Mouse (Mus musculus) small intestine, adult 2 months (tissue): ENCODE data around the gene Angptl2. TPM values are rescaled to one million over a fixed set of nuclear protein-coding genes. Genes with fewer than 3 reads are reported as not detected.

Experiments
- H3K27ac ChIP-seq: fragments of 200-500 bp; 2 replicates; pipeline ENCODE4 v1.5.1; 2012; ENCODE audit warnings: low read depth, low read length, control low read depth, inconsistent platforms; ENCODE audit not compliant: insufficient read depth
- H3K27me3 ChIP-seq: fragments of 200-500 bp; 2 replicates; pipeline ENCODE4 v1.6.1; 2012; ENCODE audit warnings: mild to moderate bottlenecking, moderate library complexity, low read length, inconsistent platforms; ENCODE audit not compliant: control insufficient read depth, insufficient read depth
- H3K36me3 ChIP-seq: fragments of 200-500 bp; 2 replicates; pipeline ENCODE4 v1.6.1; 2012; ENCODE audit warnings: mild to moderate bottlenecking, low read length, control low read depth, inconsistent platforms; ENCODE audit not compliant: control insufficient read depth, insufficient read depth
- H3K4me1 ChIP-seq: fragments of 200-500 bp; 2 replicates; pipeline ENCODE4 v1.6.1; 2012; ENCODE audit warnings: low read length, inconsistent platforms, mixed read lengths; ENCODE audit not compliant: control insufficient read depth, insufficient read depth, insufficient read length
- H3K4me3 ChIP-seq: fragments of 200-500 bp; 2 replicates; pipeline ENCODE4 v1.5.1; 2012; ENCODE audit warnings: low read depth, mild to moderate bottlenecking, control low read depth, inconsistent platforms, low read length, moderate library complexity
- CTCF ChIP-seq: fragments of 200-500 bp; IDR thresholded peaks from 2 replicates; pipeline ENCODE4 v1.5.1; 2012; ENCODE audit warnings: low read depth, mild to moderate bottlenecking, control low read depth, inconsistent platforms, low read length, moderate library complexity, mixed read lengths; ENCODE audit not compliant: insufficient replicate concordance, insufficient read length; ENCODE audit errors: extremely low read depth
- POLR2A ChIP-seq: fragments of 200-500 bp; IDR thresholded peaks from 2 replicates; pipeline ENCODE4 v1.6.1; 2012; ENCODE audit warnings: low read depth, mild to moderate bottlenecking, control low read depth, inconsistent platforms, low read length, moderate library complexity
- WGBS: fragments of 180-500 bp; shearing (Covaris S2); methylation state at CpG from one replicate; pipeline ENCODE4 v1.1.7; 2018; 5-methylcytosine and 5-hydroxymethylcytosine counted together
- polyA plus RNA-seq: library from polyadenylated mRNA; depleted of rRNA; stranded (reverse); fragments of >200 nt; gene quantifications from 2 replicates; pipeline ENCODE4 v1.2.3, GENCODE M21; 2012; rRNA removed

Angptl2 gene
- polyA plus RNA-seq = 18.9 and 20.7 TPM in 2 replicates

DNA sequence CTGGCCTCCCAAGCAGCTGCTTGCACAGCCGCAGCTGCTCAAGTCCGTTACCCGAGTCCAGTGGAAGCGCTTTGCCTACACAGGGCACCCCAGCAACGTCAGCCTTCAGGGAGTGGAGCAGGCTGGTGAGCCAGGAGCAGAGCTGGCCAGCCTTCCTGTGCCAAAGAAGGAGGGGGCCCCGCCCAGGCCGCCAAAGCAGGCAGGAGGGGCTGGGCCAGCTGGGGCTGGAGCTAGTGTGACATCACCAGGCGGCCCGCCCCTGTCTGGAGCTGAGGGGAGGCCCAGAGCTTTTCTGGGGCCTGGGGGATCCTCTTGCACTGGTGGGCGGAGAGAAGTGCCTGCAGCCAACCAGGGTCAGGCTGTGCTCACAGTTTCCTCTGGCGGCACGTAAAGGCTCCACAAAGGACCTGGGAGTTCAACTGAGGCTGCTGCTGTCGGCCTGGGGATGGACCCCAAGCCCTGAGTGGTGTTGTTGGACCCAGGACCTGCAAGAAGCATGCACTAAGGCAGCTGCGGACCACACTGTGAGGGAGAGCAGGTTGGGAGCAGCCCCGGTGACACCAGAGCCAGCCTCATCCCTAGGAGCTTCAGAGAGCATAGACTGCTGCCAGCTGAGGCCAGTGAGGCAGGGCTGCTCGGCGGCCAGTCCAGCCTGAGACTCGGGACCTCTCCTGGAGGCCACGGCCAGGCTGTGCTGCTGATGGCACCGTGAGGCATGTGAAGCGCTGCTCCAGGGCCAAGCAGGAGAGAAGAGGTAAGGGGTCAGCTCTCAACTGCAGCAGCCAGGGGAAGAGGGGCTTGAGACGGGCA is at the start of gene Angptl2:
Gene Angptl2, plus strand, starts transcription at position 370 of the 810 bp plus-strand sequence.
- peak; percentile 37; the same call in 1 of the 2 replicates for TF ChIP-seq POLR2A
- no peak for TF ChIP-seq CTCF
- Histone ChIP-seq H3K27me3 (no peaks in the 10 kb centered on the region), H3K36me3 (no peaks in the 10 kb centered on the region), H3K27ac (peak within 1 kb of the TSS; percentile 50), H3K4me3 (peak within 1 kb of the TSS; percentile 59), H3K4me1 (no peaks in the 10 kb centered on the region)
- WGBS = 19% methylated on average over 22 of the region's 22 CpGs

DNA sequence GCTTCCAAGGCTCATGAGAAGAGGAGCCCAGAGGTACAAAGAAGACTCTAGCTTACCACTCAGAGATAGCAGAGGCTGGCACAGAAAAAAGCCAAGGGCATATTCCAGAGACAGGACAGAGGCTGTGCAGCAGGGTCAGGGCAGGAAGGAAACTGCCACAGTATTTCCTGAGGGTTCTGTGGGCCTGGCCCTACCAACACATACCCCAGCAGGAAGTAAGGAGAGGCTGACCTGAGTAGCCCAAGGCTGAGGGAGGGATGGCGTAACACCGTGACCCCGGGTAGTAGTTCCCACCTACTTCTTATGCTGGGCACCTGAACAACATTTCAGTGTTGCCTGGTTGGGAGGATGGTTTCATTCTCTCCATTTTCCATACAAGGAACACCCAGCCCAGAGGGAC is 48.8 kb upstream of the Angptl2 start:
- Histone ChIP-seq H3K36me3 (peaks cover 9% of the 10 kb centered on the region), H3K27ac (no peak overlapping the region), H3K4me1 (peaks cover 5% of the 10 kb centered on the region; the same call in 1 of the 2 replicates), H3K4me3 (no peak overlapping the region), H3K27me3 (no peaks in the 10 kb centered on the region)
- 83% methylated on average over 3 of the region's 3 CpGs for WGBS
- TF ChIP-seq POLR2A = no peak
- TF ChIP-seq CTCF = no peak

GRCm38 (mm10) chr2:33169445-33169844 is 46.4 kb upstream of the Angptl2 start:
- no peak for TF ChIP-seq POLR2A
- TF ChIP-seq CTCF = no peak
- no peak overlapping the region for H3K27ac ChIP-seq
- no peaks in the 10 kb centered on the region for H3K27me3 ChIP-seq
- H3K4me3 ChIP-seq = no peak overlapping the region
- peaks cover 5% of the 10 kb centered on the region; the same call in 1 of the 2 replicates for H3K4me1 ChIP-seq
- WGBS = 89% methylated on average over 6 of the region's 6 CpGs
- H3K36me3 ChIP-seq = peaks cover 13% of the 10 kb centered on the region

- TF ChIP-seq CTCF = no peak
- no peak for TF ChIP-seq POLR2A
Measured at GRCm38 (mm10) chr2:33170777-33171565, 44.9 kb upstream of the Angptl2 start.

DNA sequence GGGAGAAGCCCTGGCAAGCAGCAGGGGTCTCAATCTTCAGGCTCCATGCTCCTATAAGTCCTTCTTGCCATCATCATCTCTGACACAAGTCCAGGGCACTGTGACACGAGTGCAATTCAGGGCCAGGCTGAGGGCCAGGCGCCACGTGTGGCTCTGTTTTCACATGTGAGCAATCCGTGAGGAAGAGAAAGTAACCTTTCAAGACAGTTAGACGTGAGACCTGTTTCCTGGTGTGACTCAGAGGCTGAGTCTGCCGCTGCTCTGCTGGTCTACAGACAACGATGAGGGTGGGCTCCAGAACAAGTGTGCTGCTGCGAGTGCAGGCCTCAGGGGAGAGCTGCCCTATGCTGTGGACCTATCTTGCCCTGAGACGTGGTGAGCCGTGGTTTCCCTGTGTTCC is 42.7 kb upstream of the Angptl2 start:
- 50% methylated on average over 10 of the region's 10 CpGs for WGBS
- TF ChIP-seq CTCF = no peak
- TF ChIP-seq POLR2A = no peak
- H3K4me3 ChIP-seq = no peak overlapping the region

More at GRCm38 (mm10) chr2:33170777-33171565, 44.9 kb upstream of the Angptl2 start:
- H3K4me1 ChIP-seq = no peaks in the 10 kb centered on the region
- H3K27ac ChIP-seq = no peak overlapping the region
- no peaks in the 10 kb centered on the region for H3K27me3 ChIP-seq
- 74% methylated on average over 10 of the region's 10 CpGs for WGBS
- peaks cover 13% of the 10 kb centered on the region for H3K36me3 ChIP-seq
- H3K4me3 ChIP-seq = no peak overlapping the region

GRCm38 (mm10) chr2:33173686-33174085 is 42.2 kb upstream of the Angptl2 start:
- H3K4me1 ChIP-seq = peaks cover 6% of the 10 kb centered on the region
- no peak overlapping the region for H3K27ac ChIP-seq
- 92% methylated on average over 7 of the region's 7 CpGs for WGBS
- H3K4me3 ChIP-seq = no peak overlapping the region
- peaks cover 8% of the 10 kb centered on the region for H3K36me3 ChIP-seq
- TF ChIP-seq POLR2A (no peak), CTCF (no peak)
- no peaks in the 10 kb centered on the region for H3K27me3 ChIP-seq

More for the DNA sequence above, 42.7 kb upstream of the Angptl2 start:
- H3K36me3 ChIP-seq = peaks cover 11% of the 10 kb centered on the region
- no peaks in the 10 kb centered on the region for H3K27me3 ChIP-seq
- H3K4me1 ChIP-seq = 0 out of 2 replicates have a peak, but pooled peaks cover under 1% of the 10 kb centered on the region
- H3K27ac ChIP-seq = no peak overlapping the region

- peaks cover 4% of the 10 kb centered on the region for H3K36me3 ChIP-seq
- no peaks in the 10 kb centered on the region for H3K27me3 ChIP-seq
- H3K4me3 ChIP-seq = no peak overlapping the region
- H3K4me1 ChIP-seq = peaks cover 7% of the 10 kb centered on the region
- no peak overlapping the region for H3K27ac ChIP-seq
- TF ChIP-seq CTCF (no peak), POLR2A (no peak)
- WGBS = 63% methylated on average over 7 of the region's 7 CpGs
Measured at GRCm38 (mm10) chr2:33176516-33176915, 39.4 kb upstream of the Angptl2 start.
